Mouse (Mus musculus) CH12.LX (cell line): ENCODE measurements around the gene Mrgprh. TPM values are rescaled to one million over a fixed set of nuclear protein-coding genes. Genes with fewer than 3 reads are reported as not detected.

Experiments
- DNase-seq: peaks from one replicate; pipeline ENCODE4 v3.0.0-alpha.2; 2013; ENCODE audit errors: extremely low read depth
- H3K27ac ChIP-seq: 2 replicates; pipeline ENCODE4 v1.5.1; 2012; ENCODE audit warnings: low read depth, mild to moderate bottlenecking, control low read depth, moderate library complexity; ENCODE audit not compliant: insufficient read depth
- H3K27me3 ChIP-seq: replicated peaks from 2 replicates; pipeline ENCODE3; 2012; ENCODE audit warnings: inconsistent platforms
- H3K36me3 ChIP-seq, 2 experiments: replicated peaks in 1 of 2; 2 replicates each; pipeline versions ENCODE3 to v1.6.1; 2012; ENCODE audit warnings: inconsistent platforms in 1 of 2, low read length in 1 of 2, mild to moderate bottlenecking in 1 of 2, mixed read lengths in 1 of 2, moderate library complexity in 1 of 2; ENCODE audit not compliant: control insufficient read depth in 1 of 2, insufficient read depth in 1 of 2
- H3K4me1 ChIP-seq, 2 experiments: 2 replicates each; pipeline ENCODE4 v1.6.1; 2012; ENCODE audit warnings: inconsistent platforms in 1 of 2, moderate library complexity in 1 of 2; ENCODE audit not compliant: insufficient read depth in 2 of 2, control insufficient read depth in 1 of 2
- H3K4me2 ChIP-seq: 2 replicates; pipeline ENCODE4 v1.6.1; 2012; ENCODE audit warnings: low read depth, mild to moderate bottlenecking, control low read depth; ENCODE audit not compliant: poor library complexity, insufficient read depth, severe bottlenecking
- H3K4me3 ChIP-seq, 3 experiments: fragments of 150-350 bp in 1 of 3; sonication (generic) in 1 of 3; replicated peaks in 1 of 3; 2 replicates each; pipeline versions ENCODE3 to v1.5.1; 2011 to 2012; ENCODE audit warnings: low read depth in 2 of 3, low read length in 2 of 3, mild to moderate bottlenecking in 2 of 3, moderate library complexity in 2 of 3, control low read depth in 1 of 3, improper control_type of control experiment in 1 of 3, inconsistent platforms in 1 of 3, mixed read lengths in 1 of 3; ENCODE audit not compliant: poor library complexity in 1 of 3
- H3K79me2 ChIP-seq: replicated peaks from 2 replicates; pipeline ENCODE4 v1.6.1; 2012; ENCODE audit warnings: mild to moderate bottlenecking, moderate library complexity; ENCODE audit not compliant: control insufficient read depth, poor library complexity, insufficient read depth, severe bottlenecking; ENCODE audit errors: extremely low read depth
- H3K9ac ChIP-seq: 2 replicates; pipeline ENCODE4 v1.6.1; 2012; ENCODE audit warnings: low read depth, mild to moderate bottlenecking, control low read depth, moderate library complexity; ENCODE audit not compliant: insufficient read depth
- H3K9me3 ChIP-seq: replicated peaks from 2 replicates; pipeline ENCODE3; 2012; ENCODE audit warnings: low read length, inconsistent platforms, mixed read lengths
- BHLHE40 ChIP-seq: IDR thresholded peaks from 2 replicates; pipeline ENCODE4 v1.6.1; 2011; ENCODE audit warnings: mild to moderate bottlenecking, low read depth, low read length, improper control_type of control experiment
- CHD1 ChIP-seq: IDR thresholded peaks from 2 replicates; pipeline ENCODE4 v1.6.1; 2012; ENCODE audit warnings: low read depth, low read length, improper control_type of control experiment, inconsistent platforms
- CHD2 ChIP-seq: IDR thresholded peaks from 2 replicates; pipeline ENCODE4 v1.6.1; 2011; ENCODE audit warnings: low read length, improper control_type of control experiment
- CTCF ChIP-seq, 2 experiments: IDR thresholded peaks in 1 of 2; conservative IDR thresholded peaks in 1 of 2; 2 replicates each; pipeline ENCODE4 v1.5.1; 2011 to 2012; ENCODE audit warnings: low read depth in 2 of 2, low read length in 2 of 2, improper control_type of control experiment in 1 of 2, inconsistent platforms in 1 of 2, mild to moderate bottlenecking in 1 of 2, moderate library complexity in 1 of 2
- E2F4 ChIP-seq: IDR thresholded peaks from 2 replicates; pipeline ENCODE4 v1.6.1; 2011; ENCODE audit warnings: low read depth, low read length, improper control_type of control experiment; ENCODE audit not compliant: insufficient replicate concordance
- ELF1 ChIP-seq: IDR thresholded peaks from 2 replicates; pipeline ENCODE4 v1.6.1; 2014; ENCODE audit warnings: low read depth, mild to moderate bottlenecking, inconsistent platforms, low read length, improper control_type of control experiment
- ETS1 ChIP-seq: conservative IDR thresholded peaks from 2 replicates; pipeline ENCODE4 v1.6.1; 2012; ENCODE audit warnings: low read depth, mild to moderate bottlenecking, inconsistent platforms, low read length, improper control_type of control experiment, moderate library complexity
- HCFC1 ChIP-seq: IDR thresholded peaks from 2 replicates; pipeline ENCODE4 v1.6.1; 2012; ENCODE audit warnings: low read depth, mild to moderate bottlenecking, inconsistent platforms, low read length, improper control_type of control experiment
- IRF4 ChIP-seq: IDR thresholded peaks from 2 replicates; pipeline ENCODE4 v1.6.1; 2014; ENCODE audit warnings: low read depth, mild to moderate bottlenecking, inconsistent platforms, low read length, improper control_type of control experiment
- JUN ChIP-seq: IDR thresholded peaks from 2 replicates; pipeline ENCODE4 v1.6.1; 2011; ENCODE audit warnings: low read depth, mild to moderate bottlenecking, low read length, improper control_type of control experiment, moderate library complexity; ENCODE audit not compliant: insufficient read depth
- MAFK ChIP-seq: IDR thresholded peaks from 2 replicates; pipeline ENCODE4 v1.6.1; 2011; ENCODE audit warnings: low read length, improper control_type of control experiment; ENCODE audit not compliant: insufficient replicate concordance
- MAX ChIP-seq: IDR thresholded peaks from 2 replicates; pipeline ENCODE4 v1.6.1; 2011; ENCODE audit warnings: low read length, improper control_type of control experiment
- MAZ ChIP-seq: IDR thresholded peaks from 2 replicates; pipeline ENCODE4 v1.6.1; 2012; ENCODE audit warnings: low read depth, mild to moderate bottlenecking, inconsistent platforms, low read length, improper control_type of control experiment, moderate library complexity
- MXI1 ChIP-seq: IDR thresholded peaks from 2 replicates; pipeline ENCODE4 v1.6.1; 2011; ENCODE audit warnings: mild to moderate bottlenecking, low read depth, low read length, improper control_type of control experiment
- PAX5 ChIP-seq: IDR thresholded peaks from 2 replicates; pipeline ENCODE4 v1.6.1; 2012; ENCODE audit warnings: low read length, inconsistent platforms, mixed read lengths
- RAD21 ChIP-seq: IDR thresholded peaks from 2 replicates; pipeline ENCODE4 v1.6.1; 2011; ENCODE audit warnings: low read depth, mild to moderate bottlenecking, low read length, improper control_type of control experiment, moderate library complexity
- RCOR1 ChIP-seq: conservative IDR thresholded peaks from 2 replicates; pipeline ENCODE4 v1.6.1; 2012; ENCODE audit warnings: low read depth, mild to moderate bottlenecking, inconsistent platforms, low read length, improper control_type of control experiment
- SIN3A ChIP-seq: IDR thresholded peaks from 2 replicates; pipeline ENCODE4 v1.6.1; 2012; ENCODE audit warnings: low read length, improper control_type of control experiment, inconsistent platforms
- USF2 ChIP-seq: conservative IDR thresholded peaks from 2 replicates; pipeline ENCODE4 v1.6.1; 2011; ENCODE audit warnings: low read depth, low read length, improper control_type of control experiment
- ZKSCAN1 ChIP-seq: IDR thresholded peaks from 2 replicates; pipeline ENCODE4 v1.6.1; 2012; ENCODE audit warnings: low read depth, inconsistent platforms, low read length, improper control_type of control experiment, borderline replicate concordance
- ZNF384 ChIP-seq: IDR thresholded peaks from 2 replicates; pipeline ENCODE4 v1.6.1; 2012; ENCODE audit warnings: low read depth, low read length, improper control_type of control experiment, inconsistent platforms
- dilution Hi-C: fragments of 300-500 bp; cut with MboI; formaldehyde crosslinking; loops from 2 replicates; pipeline ENCODE4 v1.14.3; 2020; ENCODE audit warnings: low sequenced_read_pairs; ENCODE audit not compliant: extremely low pct_unique_long_range_greater_than_20kb, extremely low pct_ligation_motif_present
- in situ Hi-C: fragments of 300-500 bp; cut with MboI; formaldehyde crosslinking; loops from 3 replicates; pipeline ENCODE4 v1.14.3; 2019; ENCODE audit warnings: low sequenced_read_pairs, low pct_ligation_motif_present, low pct_unique_long_range_greater_than_20kb, mixed read lengths
- polyA plus RNA-seq: library from polyadenylated mRNA; unstranded; fragments of >175 nt; gene quantifications from 2 replicates; pipeline ENCODE4 v1.2.1, GENCODE M21; 2012; ENCODE audit warnings: low read depth; ENCODE audit not compliant: insufficient read length
- total RNA-seq, 2 experiments: library from RNA; depleted of rRNA; stranded (reverse); fragments of 300-350 nt in 1 of 2; fragments of >200 nt in 1 of 2; gene quantifications; 2 replicates each; pipeline ENCODE4 v1.2.3; 2012 to 2014

The Mrgprh gene
- total and polyA plus RNA-seq, 3 experiments = not detected

GRCm38 (mm10) chr17:12849778-12850382, 26.0 kb upstream of the Mrgprh start:
- Histone ChIP-seq H3K4me1 (no peaks in the 10 kb centered on the region), H3K79me2 (no peaks in the 10 kb centered on the region), H3K4me3 (no peak overlapping the region), H3K4me2 (no peak overlapping the region), H3K36me3 (no peaks in the 10 kb centered on the region), H3K9ac (no peak overlapping the region), H3K27ac (no peak overlapping the region), H3K27me3 (no peaks in the 10 kb centered on the region), H3K9me3 (no peaks in the 10 kb centered on the region)
- dilution Hi-C loops = no loop called here
- in situ Hi-C loops = no loop called here
- TF ChIP-seq RAD21 (no peak), IRF4 (no peak), JUN (no peak), CTCF (conservative IDR thresholded peaks at IDR 0.05 in 1 of 2, IDR thresholded peaks at IDR 0.05 in 1 of 2; ENCODE audit: low read depth in 2 of 2, low read length in 2 of 2) (no peak), ZKSCAN1 (no peak), RCOR1 (no peak), CHD1 (no peak), SIN3A (no peak), MAX (no peak), ZNF384 (no peak), MXI1 (no peak)
- no peak for DNase-seq

- dilution Hi-C loops = no loop called here
- H3K4me2 ChIP-seq = no peak overlapping the region
- H3K36me3 ChIP-seq = no peaks in the 10 kb centered on the region
- H3K27ac ChIP-seq = no peak overlapping the region
- no peaks in the 10 kb centered on the region for H3K4me1 ChIP-seq
- no peak overlapping the region for H3K4me3 ChIP-seq
- no peak for DNase-seq
- in situ Hi-C loops = no loop called here
- H3K9me3 ChIP-seq = no peaks in the 10 kb centered on the region
- no peaks in the 10 kb centered on the region for H3K27me3 ChIP-seq
- TF ChIP-seq PAX5 (no peak), CHD2 (no peak), USF2 (no peak), ZNF384 (no peak), MAX (no peak), ELF1 (no peak), MAFK (no peak), MAZ (no peak), BHLHE40 (no peak), ETS1 (no peak), HCFC1 (no peak), E2F4 (no peak)
- no peak overlapping the region for H3K9ac ChIP-seq
- no peaks in the 10 kb centered on the region for H3K79me2 ChIP-seq
Observed at GRCm38 (mm10) chr17:12851689-12852088, 24.1 kb upstream of the Mrgprh start.
